Mouse (Mus musculus): ENCODE results near the gene Zfp672. TPM values are rescaled to one million over a fixed set of nuclear protein-coding genes. Genes with fewer than 3 reads are reported as not detected.

Gene Zfp672
- total RNA-seq, 4 experiments from 2014 or later, result 44.3 to 65.6 (median 54.7) TPM

DNA sequence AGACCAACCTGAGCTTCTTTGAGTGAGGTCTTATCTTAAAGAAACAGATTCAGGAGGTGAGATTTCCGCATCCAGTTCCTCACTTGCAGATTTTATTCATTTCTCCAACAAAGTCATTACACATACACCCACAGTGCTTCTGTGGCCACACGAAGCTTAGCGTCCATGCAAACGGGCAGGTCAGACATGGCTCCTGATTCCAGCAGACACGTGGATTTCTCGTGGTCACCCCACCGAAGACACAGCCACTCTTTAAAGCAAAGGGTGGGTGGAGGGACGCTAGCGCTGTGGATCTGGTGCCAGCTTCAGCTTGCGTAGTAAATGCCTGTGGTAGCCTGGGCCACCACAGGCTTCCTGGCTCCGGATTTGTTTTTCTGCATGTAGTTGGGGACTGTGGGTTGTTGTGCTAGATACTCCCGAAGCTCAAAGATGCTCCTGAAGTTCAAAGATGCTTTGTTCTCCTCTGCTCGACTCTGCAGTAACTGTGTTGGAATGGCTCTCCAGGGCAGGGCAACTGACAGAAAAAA, 48.1 kb downstream of the Zfp672 start:
- DNase-seq, result no peak

DNA sequence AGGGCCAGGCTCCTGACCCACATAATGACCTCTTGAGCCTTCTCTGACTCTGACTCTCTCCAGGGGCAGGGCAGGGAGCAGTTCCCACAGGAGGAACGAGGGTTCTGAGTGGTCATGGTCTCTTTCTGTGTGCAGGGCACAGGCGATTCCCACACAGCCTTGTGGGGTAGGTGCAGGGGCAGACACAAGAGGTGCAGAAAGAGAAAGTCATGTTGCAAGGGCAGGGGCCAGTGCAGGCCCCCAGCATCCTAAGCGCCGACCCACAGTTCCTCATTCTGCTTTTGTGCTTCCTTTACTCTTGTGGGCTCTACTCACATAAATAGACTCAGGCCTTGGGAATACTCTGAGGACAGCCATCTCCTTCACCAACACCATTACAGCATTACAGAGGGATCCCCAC, 54.4 kb downstream of the Zfp672 start:
- no peak for DNase-seq

DNA sequence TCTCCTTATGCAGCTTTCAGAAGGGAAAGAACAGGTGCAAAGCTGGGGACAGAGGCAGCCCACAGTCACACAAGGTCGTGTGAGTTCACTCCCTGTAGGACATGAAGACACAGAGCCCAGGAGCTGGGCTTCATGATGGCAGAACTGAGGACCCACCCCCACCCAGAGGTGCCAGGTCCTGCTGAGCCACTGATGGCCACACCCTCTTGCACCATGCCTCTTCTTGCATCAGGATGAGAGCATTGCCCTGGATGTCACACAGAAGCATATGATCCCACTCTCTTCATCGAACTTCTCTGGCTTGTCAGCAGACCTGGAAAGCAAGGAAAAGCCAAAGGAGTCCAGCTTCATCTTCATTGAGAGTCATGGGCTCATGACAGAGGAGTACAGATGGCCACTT, 55.6 kb downstream of the Zfp672 start, which contains the start of gene 4930438A08Rik:
Gene 4930438A08Rik (plus strand): TSS at position 228 of the 400 bp plus-strand sequence.
- no peak for DNase-seq

DNA sequence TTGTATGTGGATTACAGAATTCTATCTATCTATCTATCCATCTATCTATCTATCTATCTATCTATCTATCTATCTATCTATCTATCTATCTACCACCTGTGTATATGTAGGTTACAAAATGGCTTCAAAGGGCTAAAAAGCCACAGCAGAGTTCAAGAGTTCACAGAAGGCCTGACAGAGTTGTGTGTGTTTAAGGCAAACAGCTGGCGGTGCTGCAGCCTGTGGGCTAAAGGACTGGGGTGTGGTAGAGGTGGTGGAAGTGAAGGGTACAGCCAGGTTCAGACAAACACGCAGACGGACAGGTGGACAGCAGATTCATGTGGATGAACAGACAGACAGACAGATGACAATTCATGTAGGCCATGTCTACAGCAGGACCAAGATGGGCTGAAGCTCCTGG, 61.9 kb downstream of the Zfp672 start:
- DNase-seq, result no peak

Other genes with a start within 250 kb of the Zfp672 start
- gene Gm12248, start 237.2 kb downstream of the Zfp672 start, total RNA-seq (2022), result 1 to 10 TPM in 1 of 4 experiments, not detected in 3; 3.1 TPM
- gene Cnot8, start 226.2 kb downstream of the Zfp672 start, total RNA-seq (2022), result 10 to 100 TPM; 55.0 to 59.3 (median 56.6) TPM
- 10 to 100 TPM; 20.5 to 34.7 (median 26.4) TPM for gene Gemin5, start 161.8 kb downstream of the Zfp672 start, total RNA-seq (2022)
- gene Mrpl22, start 158.7 kb downstream of the Zfp672 start, total RNA-seq (2022), result 10 to 100 TPM; 63.8 to 78.6 (median 70.4) TPM
- gene Igtp, start 130.8 kb downstream of the Zfp672 start, total RNA-seq (2022), result 10 to 100 TPM; 12.9 to 17.0 (median 16.2) TPM
- 10 to 100 TPM; 14.7 to 19.4 (median 17.3) TPM for gene Irgm2, start 130.7 kb downstream of the Zfp672 start, total RNA-seq (2022)
- not detected for gene 4930438A08Rik, start 55.5 kb downstream of the Zfp672 start, total RNA-seq (2022)
- gene Zfp692, start 23.3 kb downstream of the Zfp672 start, total RNA-seq (2022), result 10 to 100 TPM in 3 of 4 experiments, 1 to 10 TPM in 1; 9.6 to 26.7 (median 17.0) TPM
- gene Sh3bp5l, start 385 bp upstream of the Zfp672 start, total RNA-seq (2022), result 10 to 100 TPM; 53.5 to 58.2 (median 55.9) TPM
- gene Lypd8, start 48.7 kb upstream of the Zfp672 start, total RNA-seq (2022), result not detected
- gene 1810065E05Rik, start 90.8 kb upstream of the Zfp672 start, total RNA-seq (2022), result not detected
- gene Gm12253, start 102.2 kb upstream of the Zfp672 start, total RNA-seq (2022), result not detected
- not detected for gene Lypd9, start 122.6 kb upstream of the Zfp672 start, total RNA-seq (2022)
- not detected for gene Olfr30, start 131.9 kb upstream of the Zfp672 start, total RNA-seq (2022)
- gene Olfr332, start 162.2 kb upstream of the Zfp672 start, total RNA-seq (2022), result not detected
- gene Olfr331, start 172.2 kb upstream of the Zfp672 start, total RNA-seq (2022), result not detected
- 1 to 10 TPM in 3 of 4 experiments, under 1 TPM in 1; 0.49 to 1.8 (median 1.5) TPM for gene Olfr330, start 204.5 kb upstream of the Zfp672 start, total RNA-seq (2022)
- 1 to 10 TPM in 1 of 4 experiments, under 1 TPM in 3; 0.22 to 1.2 (median 0.71) TPM for gene Olfr329-ps, start 216.1 kb upstream of the Zfp672 start, total RNA-seq (2022)
- gene Olfr328, start 225.3 kb upstream of the Zfp672 start, total RNA-seq (2022), result under 1 TPM; 0.31 to 0.73 (median 0.40) TPM
- not detected for gene Olfr224, start 240.2 kb upstream of the Zfp672 start, total RNA-seq (2022)
- gene Olfr325, start 247.4 kb upstream of the Zfp672 start, total RNA-seq (2022), result not detected